Mouse (Mus musculus): ENCODE results near the gene Pde3a. TPM values are rescaled to one million over a fixed set of nuclear protein-coding genes. Genes with fewer than 3 reads are reported as not detected.

Gene Pde3a
- polyA plus RNA-seq, 1 experiment from 2014 or later, result 4.8 TPM

- Histone ChIP-seq H3K4me3 (ENCODE audit: low read depth, low read length) (no peak overlapping the region), H3K9ac (ENCODE audit: low read depth, low read length) (0 out of 2 replicates have a peak overlapping the region, but pooled peaks have one; percentile 19), H3K27me3 (replicated peaks; ENCODE audit: control insufficient read depth, insufficient read depth, low read length) (no peaks in the 10 kb centered on the region), H3K9me3 (ENCODE audit: control insufficient read depth, low read length) (peaks cover 4% of the 10 kb centered on the region; the same call in 1 of the 2 replicates), H3K4me1 (ENCODE audit: control insufficient read depth, insufficient read depth, low read length) (peaks cover 11% of the 10 kb centered on the region), H3K27ac (replicated peaks; ENCODE audit: low read depth, low read length) (peak overlapping the region; percentile 61), H3K4me2 (ENCODE audit: low read depth, low read length) (no peak overlapping the region), H3K36me3 (ENCODE audit: control insufficient read depth, insufficient read depth, low read length) (no peaks in the 10 kb centered on the region)
- 23% methylated on average over 10 of the region's 10 CpGs for WGBS
- DNase-seq (ENCODE audit: low spot score) (peak; percentile 85), ATAC-seq (ENCODE audit: low read depth) (peak; percentile 85; the same call in 1 of the 2 replicates)
These were observed 185.1 kb downstream of the Pde3a start for GRCm38 (mm10) chr6:141433917-141434756.

DNA sequence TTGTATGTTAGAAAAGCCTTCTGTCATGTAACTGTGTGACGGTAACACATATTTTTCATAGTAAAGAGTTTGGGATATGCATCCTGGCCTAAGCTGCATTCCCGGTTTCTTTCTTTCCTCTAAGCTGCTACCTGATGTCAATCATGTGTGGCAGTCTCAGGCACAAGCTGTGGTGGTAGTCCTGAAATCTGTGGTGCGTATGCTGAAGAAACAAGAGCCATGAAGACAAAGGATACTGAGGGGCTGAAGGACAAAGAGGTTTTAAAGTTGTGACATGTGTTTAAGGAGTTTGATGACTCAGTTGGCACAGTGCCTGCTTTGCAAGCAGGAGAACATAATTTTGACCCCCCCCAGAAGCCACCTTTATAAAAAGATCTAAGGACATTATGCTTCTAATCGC lies 186.1 kb downstream of the Pde3a start:
- DNase-seq (ENCODE audit: low spot score), result no peak
- peak overlapping the region; percentile 61; the same call in 1 of the 2 replicates for H3K27ac ChIP-seq (replicated peaks; ENCODE audit: low read depth, low read length)
- H3K9me3 ChIP-seq (ENCODE audit: control insufficient read depth, low read length), result peaks cover 5% of the 10 kb centered on the region; the same call in 1 of the 2 replicates
- no peak for ATAC-seq (ENCODE audit: low read depth)
- H3K4me3 ChIP-seq (ENCODE audit: low read depth, low read length), result no peak overlapping the region
- no peaks in the 10 kb centered on the region for H3K36me3 ChIP-seq (ENCODE audit: control insufficient read depth, insufficient read depth, low read length)
- no peak overlapping the region for H3K9ac ChIP-seq (ENCODE audit: low read depth, low read length)
- H3K4me1 ChIP-seq (ENCODE audit: control insufficient read depth, insufficient read depth, low read length), result peaks cover 11% of the 10 kb centered on the region
- H3K4me2 ChIP-seq (ENCODE audit: low read depth, low read length), result no peak overlapping the region
- no peaks in the 10 kb centered on the region for H3K27me3 ChIP-seq (replicated peaks; ENCODE audit: control insufficient read depth, insufficient read depth, low read length)
- 69% methylated on average over 4 of the region's 4 CpGs for WGBS

GRCm38 (mm10) chr6:141439965-141440364 lies 190.9 kb downstream of the Pde3a start:
- Histone ChIP-seq H3K36me3 (ENCODE audit: control insufficient read depth, insufficient read depth, low read length) (no peaks in the 10 kb centered on the region), H3K27me3 (replicated peaks; ENCODE audit: control insufficient read depth, insufficient read depth, low read length) (no peaks in the 10 kb centered on the region), H3K9me3 (ENCODE audit: control insufficient read depth, low read length) (peaks cover 5% of the 10 kb centered on the region; the same call in 1 of the 2 replicates), H3K9ac (ENCODE audit: low read depth, low read length) (no peak overlapping the region), H3K4me2 (ENCODE audit: low read depth, low read length) (no peak overlapping the region), H3K4me3 (ENCODE audit: low read depth, low read length) (no peak overlapping the region), H3K27ac (replicated peaks; ENCODE audit: low read depth, low read length) (no peak overlapping the region), H3K4me1 (ENCODE audit: control insufficient read depth, insufficient read depth, low read length) (no peaks in the 10 kb centered on the region; the same call in 1 of the 2 replicates)
- no peak for ATAC-seq (ENCODE audit: low read depth)
- DNase-seq (ENCODE audit: low spot score), result no peak
- WGBS, result 67% methylated on average over 3 of the region's 3 CpGs

- ATAC-seq (ENCODE audit: low read depth), result no peak
- WGBS, result 8% methylated on average over 3 of the region's 3 CpGs
These were observed 198.5 kb downstream of the Pde3a start for GRCm38 (mm10) chr6:141447547-141447946.

GRCm38 (mm10) chr6:141448886-141449285 lies 199.8 kb downstream of the Pde3a start:
- ATAC-seq (ENCODE audit: low read depth) (no peak), DNase-seq (ENCODE audit: low spot score) (no peak)
- no peaks in the 10 kb centered on the region for H3K27me3 ChIP-seq (replicated peaks; ENCODE audit: control insufficient read depth, insufficient read depth, low read length)
- 72% methylated on average over 8 of the region's 8 CpGs for WGBS
- no peak overlapping the region for H3K4me3 ChIP-seq (ENCODE audit: low read depth, low read length)
- no peaks in the 10 kb centered on the region for H3K9me3 ChIP-seq (ENCODE audit: control insufficient read depth, low read length)
- H3K36me3 ChIP-seq (ENCODE audit: control insufficient read depth, insufficient read depth, low read length), result no peaks in the 10 kb centered on the region
- no peak overlapping the region for H3K4me2 ChIP-seq (ENCODE audit: low read depth, low read length)
- no peak overlapping the region for H3K9ac ChIP-seq (ENCODE audit: low read depth, low read length)
- no peaks in the 10 kb centered on the region for H3K4me1 ChIP-seq (ENCODE audit: control insufficient read depth, insufficient read depth, low read length)
- H3K27ac ChIP-seq (replicated peaks; ENCODE audit: low read depth, low read length), result no peak overlapping the region

More at GRCm38 (mm10) chr6:141447547-141447946, 198.5 kb downstream of the Pde3a start:
- Histone ChIP-seq H3K9me3 (ENCODE audit: control insufficient read depth, low read length) (no peaks in the 10 kb centered on the region), H3K36me3 (ENCODE audit: control insufficient read depth, insufficient read depth, low read length) (no peaks in the 10 kb centered on the region), H3K4me3 (ENCODE audit: low read depth, low read length) (no peak overlapping the region), H3K4me1 (ENCODE audit: control insufficient read depth, insufficient read depth, low read length) (no peaks in the 10 kb centered on the region), H3K4me2 (ENCODE audit: low read depth, low read length) (no peak overlapping the region), H3K9ac (ENCODE audit: low read depth, low read length) (no peak overlapping the region), H3K27me3 (replicated peaks; ENCODE audit: control insufficient read depth, insufficient read depth, low read length) (no peaks in the 10 kb centered on the region), H3K27ac (replicated peaks; ENCODE audit: low read depth, low read length) (no peak overlapping the region)
- peak; percentile 87 for DNase-seq (ENCODE audit: low spot score)

DNA sequence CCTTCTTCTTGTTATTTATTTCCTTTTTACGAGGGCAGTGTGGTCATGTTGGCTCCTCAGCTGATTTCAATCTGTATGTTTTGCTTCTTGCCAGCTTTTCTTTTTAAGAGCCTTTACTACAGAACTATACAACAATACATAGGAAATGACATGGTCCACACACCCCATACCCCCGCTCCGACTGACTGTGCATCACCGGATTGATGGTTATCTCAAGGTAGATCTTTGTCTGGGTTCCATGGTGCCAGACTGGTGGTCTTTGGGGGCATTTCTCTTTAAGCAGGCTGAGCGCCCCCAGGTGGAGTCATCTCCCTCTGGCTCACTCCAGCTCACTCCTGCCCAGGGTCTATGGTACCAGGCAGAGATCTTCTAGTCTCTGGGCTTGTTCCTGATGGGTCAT lies 206.3 kb downstream of the Pde3a start:
- no peak for DNase-seq (ENCODE audit: low spot score)

GRCm38 (mm10) chr6:141456591-141456990 lies 207.5 kb downstream of the Pde3a start:
- peak; percentile 29 for DNase-seq (ENCODE audit: low spot score)
- no peak overlapping the region for H3K9ac ChIP-seq (ENCODE audit: low read depth, low read length)

More for the DNA sequence above, 206.3 kb downstream of the Pde3a start:
- 74% methylated on average over 5 of the region's 5 CpGs for WGBS
- no peak overlapping the region for H3K4me2 ChIP-seq (ENCODE audit: low read depth, low read length)
- H3K36me3 ChIP-seq (ENCODE audit: control insufficient read depth, insufficient read depth, low read length), result no peaks in the 10 kb centered on the region
- no peaks in the 10 kb centered on the region for H3K4me1 ChIP-seq (ENCODE audit: control insufficient read depth, insufficient read depth, low read length)
- no peak overlapping the region for H3K9ac ChIP-seq (ENCODE audit: low read depth, low read length)
- no peak overlapping the region for H3K4me3 ChIP-seq (ENCODE audit: low read depth, low read length)
- 0 out of 2 replicates have a peak, but pooled peaks cover 3% of the 10 kb centered on the region for H3K9me3 ChIP-seq (ENCODE audit: control insufficient read depth, low read length)
- no peak for ATAC-seq (ENCODE audit: low read depth)
- H3K27ac ChIP-seq (replicated peaks; ENCODE audit: low read depth, low read length), result no peak overlapping the region
- no peaks in the 10 kb centered on the region for H3K27me3 ChIP-seq (replicated peaks; ENCODE audit: control insufficient read depth, insufficient read depth, low read length)

DNA sequence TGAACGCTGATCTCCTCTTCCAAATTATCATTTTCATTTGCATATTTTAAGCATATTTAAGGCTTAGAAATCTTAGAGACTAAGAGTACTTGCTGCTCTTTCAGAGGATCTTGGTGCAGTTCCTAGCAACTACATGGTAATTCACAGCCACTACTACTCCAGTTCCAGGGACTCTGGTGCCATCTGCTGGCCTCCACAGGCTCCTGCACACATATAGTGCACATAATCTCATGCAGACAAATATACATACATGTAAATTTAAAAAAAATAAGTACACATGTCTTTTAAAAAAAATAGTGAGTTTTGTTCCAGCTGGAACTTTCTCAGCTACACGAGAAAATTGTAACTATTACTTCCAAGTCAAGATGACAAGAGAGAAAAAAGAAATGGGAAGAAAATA lies 221.2 kb downstream of the Pde3a start:
- no peak overlapping the region for H3K27ac ChIP-seq (replicated peaks; ENCODE audit: low read depth, low read length)
- H3K9ac ChIP-seq (ENCODE audit: low read depth, low read length), result no peak overlapping the region
- H3K27me3 ChIP-seq (replicated peaks; ENCODE audit: control insufficient read depth, insufficient read depth, low read length), result no peaks in the 10 kb centered on the region; the same call in 1 of the 2 replicates
- DNase-seq (ENCODE audit: low spot score) (no peak), ATAC-seq (ENCODE audit: low read depth) (no peak)
- H3K9me3 ChIP-seq (ENCODE audit: control insufficient read depth, low read length), result peaks cover 6% of the 10 kb centered on the region; the same call in 1 of the 2 replicates
- no peak overlapping the region for H3K4me2 ChIP-seq (ENCODE audit: low read depth, low read length)
- H3K4me3 ChIP-seq (ENCODE audit: low read depth, low read length), result no peak overlapping the region
- H3K36me3 ChIP-seq (ENCODE audit: control insufficient read depth, insufficient read depth, low read length), result 0 out of 2 replicates have a peak, but pooled peaks cover 3% of the 10 kb centered on the region
- 86% methylated on average over 2 of the region's 2 CpGs for WGBS
- H3K4me1 ChIP-seq (ENCODE audit: control insufficient read depth, insufficient read depth, low read length), result peaks cover 5% of the 10 kb centered on the region; the same call in 1 of the 2 replicates

More at GRCm38 (mm10) chr6:141456591-141456990, 207.5 kb downstream of the Pde3a start:
- WGBS, result 78% methylated on average over 3 of the region's 3 CpGs
- Histone ChIP-seq H3K9me3 (ENCODE audit: control insufficient read depth, low read length) (0 out of 2 replicates have a peak, but pooled peaks cover 3% of the 10 kb centered on the region), H3K4me2 (ENCODE audit: low read depth, low read length) (no peak overlapping the region), H3K4me3 (ENCODE audit: low read depth, low read length) (no peak overlapping the region), H3K36me3 (ENCODE audit: control insufficient read depth, insufficient read depth, low read length) (no peaks in the 10 kb centered on the region), H3K4me1 (ENCODE audit: control insufficient read depth, insufficient read depth, low read length) (no peaks in the 10 kb centered on the region), H3K27ac (replicated peaks; ENCODE audit: low read depth, low read length) (no peak overlapping the region), H3K27me3 (replicated peaks; ENCODE audit: control insufficient read depth, insufficient read depth, low read length) (no peaks in the 10 kb centered on the region)
- no peak for ATAC-seq (ENCODE audit: low read depth)
